In the genomic region with DNA sequence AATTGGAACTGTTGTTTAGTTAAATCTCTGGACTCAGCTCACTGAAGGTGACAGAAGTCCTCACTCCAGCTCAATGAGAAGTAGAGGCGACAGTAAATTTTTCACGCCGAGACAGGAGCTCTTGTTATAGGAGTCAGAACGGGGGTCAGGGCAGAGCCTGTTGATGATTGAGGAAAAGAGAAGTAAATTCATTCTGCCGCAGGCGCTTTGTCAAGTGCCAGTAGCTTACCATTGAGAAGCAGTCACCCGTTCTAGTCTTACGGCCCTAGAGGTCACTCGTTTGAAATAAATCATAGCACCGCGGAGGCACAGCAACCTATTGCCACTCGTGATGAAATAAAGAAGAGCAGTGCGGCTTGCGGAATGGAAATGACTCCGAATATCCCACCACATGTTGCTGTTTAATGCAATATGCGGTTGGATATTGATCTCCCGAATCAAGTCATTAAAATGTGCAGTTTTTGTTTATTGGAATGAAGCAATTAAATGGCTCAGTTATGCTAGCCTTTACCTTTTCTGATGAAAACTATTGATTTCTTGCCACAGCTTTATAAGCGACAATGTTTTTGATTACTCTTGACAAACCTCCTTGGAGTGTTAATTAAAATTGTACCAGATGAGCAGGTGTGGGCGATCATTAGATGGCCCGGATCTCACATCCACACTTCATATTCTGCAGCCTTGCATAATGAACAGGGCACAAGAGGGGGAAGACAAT, we compare ENCODE assay signal across 13 mouse cellular contexts.
DNase-seq lines count a peak whose midpoint lies in the region; ATAC-seq lines count a peak whose summit lies in the region.
"Had no signal": no experiment of that assay in that cellular context is flagged by ENCODE, and none has a peak within 500 bp of the region (broad histone marks: within the 10 kb centered on the region; RNA-seq: fewer than 3 reads in every experiment).

No protein-coding gene starts in this region.

- no peak overlapping the region for H3K4me3 ChIP-seq in forebrain, embryonic 12.5 days (replicated peaks)
- H3K4me3 ChIP-seq in hindbrain, embryonic 14.5 days (replicated peaks; ENCODE audit: low read length): peak overlapping the region; percentile 11; the same call in 1 of the 2 replicates
- H3K4me3 ChIP-seq in limb, embryonic 11.5 days (ENCODE audit: low read depth, low read length): no peak overlapping the region
- H3K4me3 ChIP-seq in neural tube, embryonic 12.5 days: no peak overlapping the region
- H3K4me3 ChIP-seq: left cerebral cortex, adult 2 months had no signal

- no peak overlapping the region for H3K9ac ChIP-seq in forebrain, embryonic 12.5 days
- no peak overlapping the region for H3K9ac ChIP-seq in hindbrain, embryonic 14.5 days
- no peak overlapping the region for H3K9ac ChIP-seq in limb, embryonic 11.5 days (ENCODE audit: low read length)
- no peak overlapping the region for H3K9ac ChIP-seq in neural tube, embryonic 12.5 days
- H3K9ac ChIP-seq: lung, embryonic 14.5 days had no signal

- peak; percentile 27 for DNase-seq in hindbrain, embryonic 14.5 days (ENCODE audit: low spot score)
- DNase-seq in limb, embryonic 11.5 days (ENCODE audit: low spot score): peak; percentile 60
- no peak for DNase-seq in adrenal gland, postnatal 14 days
- no peak for DNase-seq in right cerebral cortex, postnatal 10 days (ENCODE audit: low spot score in 2 of 2)
- no peak for DNase-seq in T-cell, adult 2 months (ENCODE audit: low spot score)
- DNase-seq: heart, adult 11 months; lung, embryonic 14.5 days; right cerebral cortex, postnatal 4 days; thymus, postnatal 14 days had no signal

- H3K9me3 ChIP-seq in forebrain, embryonic 12.5 days: 0 out of 2 replicates have a peak, but pooled peaks cover 3% of the 10 kb centered on the region
- H3K9me3 ChIP-seq in hindbrain, embryonic 14.5 days (ENCODE audit: control insufficient read depth, low read length): no peaks in the 10 kb centered on the region
- H3K9me3 ChIP-seq in limb, embryonic 11.5 days (ENCODE audit: control insufficient read depth, low read length): no peaks in the 10 kb centered on the region
- 0 out of 2 replicates have a peak, but pooled peaks cover 2% of the 10 kb centered on the region for H3K9me3 ChIP-seq in neural tube, embryonic 12.5 days

- ATAC-seq in forebrain, embryonic 12.5 days (ENCODE audit: low FRiP score): peak; percentile 59; the same call in 1 of the 2 replicates
- 0 out of 2 replicates have a peak, but pooled peaks have one; percentile 22 for ATAC-seq in hindbrain, embryonic 14.5 days (ENCODE audit: low FRiP score)
- no peak for ATAC-seq in limb, embryonic 11.5 days (ENCODE audit: insufficient number of reproducible peaks, low FRiP score, low TSS enrichment, low read depth)
- ATAC-seq in neural tube, embryonic 12.5 days (ENCODE audit: low FRiP score, low read depth): 0 out of 2 replicates have a peak, but pooled peaks have one; percentile 25
- no peak for ATAC-seq in erythroblast, adult 5-6 weeks (replicated peaks; ENCODE audit: low FRiP score, poor library complexity, severe bottlenecking)

- 41% methylated on average over 20 of the region's 20 CpGs for WGBS in forebrain, embryonic 12.5 days
- WGBS in hindbrain, embryonic 14.5 days: 15% methylated on average over 20 of the region's 20 CpGs
- 35% methylated on average over 20 of the region's 20 CpGs for WGBS in limb, embryonic 11.5 days
- WGBS in neural tube, embryonic 12.5 days: 15% methylated on average over 20 of the region's 20 CpGs

- peaks cover 31% of the 10 kb centered on the region for H3K4me1 ChIP-seq in forebrain, embryonic 12.5 days
- H3K4me1 ChIP-seq in hindbrain, embryonic 14.5 days (replicated peaks; ENCODE audit: control insufficient read depth, insufficient read depth, low read length): peaks cover 21% of the 10 kb centered on the region
- 0 out of 2 replicates have a peak, but pooled peaks cover 4% of the 10 kb centered on the region for H3K4me1 ChIP-seq in limb, embryonic 11.5 days (ENCODE audit: control insufficient read depth, insufficient read depth, low read length)
- H3K4me1 ChIP-seq in neural tube, embryonic 12.5 days: peaks cover 32% of the 10 kb centered on the region

- H3K36me3 ChIP-seq in forebrain, embryonic 12.5 days (replicated peaks): no peaks in the 10 kb centered on the region
- no peaks in the 10 kb centered on the region for H3K36me3 ChIP-seq in hindbrain, embryonic 14.5 days (replicated peaks; ENCODE audit: control insufficient read depth, insufficient read depth)
- H3K36me3 ChIP-seq in limb, embryonic 11.5 days (ENCODE audit: control insufficient read depth, insufficient read depth, low read length): no peaks in the 10 kb centered on the region
- H3K36me3 ChIP-seq in neural tube, embryonic 12.5 days: no peaks in the 10 kb centered on the region

- peak overlapping the region; percentile 2; the same call in 1 of the 2 replicates for H3K4me2 ChIP-seq in forebrain, embryonic 12.5 days
- peak overlapping the region; percentile 43 for H3K4me2 ChIP-seq in hindbrain, embryonic 14.5 days (replicated peaks)
- peak overlapping the region; percentile 17; the same call in 1 of the 2 replicates for H3K4me2 ChIP-seq in limb, embryonic 11.5 days (ENCODE audit: low read depth, severe bottlenecking)
- H3K4me2 ChIP-seq in neural tube, embryonic 12.5 days (replicated peaks): peak overlapping the region; percentile 45
- H3K4me2 ChIP-seq: lung, embryonic 14.5 days had no signal

- H3K27ac ChIP-seq in forebrain, embryonic 12.5 days: no peak overlapping the region
- H3K27ac ChIP-seq in hindbrain, embryonic 14.5 days: no peak overlapping the region
- H3K27ac ChIP-seq in limb, embryonic 11.5 days (replicated peaks; ENCODE audit: low read depth, low read length): no peak overlapping the region
- no peak overlapping the region for H3K27ac ChIP-seq in neural tube, embryonic 12.5 days
- H3K27ac ChIP-seq: left cerebral cortex, adult 2 months had no signal

- peaks cover 9% of the 10 kb centered on the region for H3K27me3 ChIP-seq in forebrain, embryonic 12.5 days
- H3K27me3 ChIP-seq in hindbrain, embryonic 14.5 days (ENCODE audit: control insufficient read depth, insufficient read depth, low read length): peaks cover 16% of the 10 kb centered on the region; the same call in 1 of the 2 replicates
- H3K27me3 ChIP-seq in limb, embryonic 11.5 days (ENCODE audit: control insufficient read depth, insufficient read depth, low read length): no peaks in the 10 kb centered on the region
- 0 out of 2 replicates have a peak, but pooled peaks cover 7% of the 10 kb centered on the region for H3K27me3 ChIP-seq in neural tube, embryonic 12.5 days (replicated peaks)

Comparison
In these comparisons a context has a peak if more than half of its experiments do, and no peak if none do; other contexts are left out.
1. ATAC-seq: peak in forebrain, embryonic 12.5 days (single experiment), hindbrain, embryonic 14.5 days (single experiment) and neural tube, embryonic 12.5 days (single experiment); none in limb, embryonic 11.5 days (single experiment) and erythroblast, adult 5-6 weeks (single experiment).
2. DNase-seq: peak in hindbrain, embryonic 14.5 days (single experiment) and limb, embryonic 11.5 days (single experiment); none in adrenal gland, postnatal 14 days (single experiment), right cerebral cortex, postnatal 10 days (0 of 2) and T-cell, adult 2 months (single experiment).
3. Peak in every context shown above with its lines, with median percentiles within 50 percentile points of each other: H3K4me2 ChIP-seq.